Mouse (Mus musculus) gastrocnemius, postnatal 36 days (tissue): Measurements from ENCODE around the gene Otop3. TPM values are rescaled to one million over a fixed set of nuclear protein-coding genes. Genes with fewer than 3 reads are reported as not detected.

Experiments
- DNase-seq, 2 experiments: peaks; one replicate each; pipeline ENCODE4 v3.0.0; 2022
- intact Hi-C: fragments of 180-260 bp; cut with DNase I; formaldehyde crosslinking; loops from one replicate; pipeline ENCODE4 v1.15.1; 2025
- long read RNA-seq, 2 experiments: library from polyadenylated mRNA; stranded (forward); transcript quantifications; one replicate each; pipeline ENCODE4 v2.0.0; 2021
- total RNA-seq, 2 experiments: library from RNA; stranded (reverse); gene quantifications; 2 replicates each; pipeline ENCODE4 v1.2.3; 2021

Gene Otop3
- total RNA-seq = not detected
- long read RNA-seq, experiment 1 = 0 reads
- long read RNA-seq, experiment 2 = 0 reads

GRCm38 (mm10) chr11:115334531-115334930 lies at the start of gene Otop3:
TSS of gene Otop3 (plus strand) at chr11:115334731.
- intact Hi-C loops = no loop called here
- no peak for DNase-seq

- intact Hi-C loops = no loop called here
- DNase-seq = no peak
Observed at GRCm38 (mm10) chr11:115285282-115285681, 49.2 kb upstream of the Otop3 start.

- intact Hi-C loops = no loop called here
- no peak for DNase-seq
Observed at GRCm38 (mm10) chr11:115286201-115286993, 48.1 kb upstream of the Otop3 start.

GRCm38 (mm10) chr11:115287386-115287785 lies 47.1 kb upstream of the Otop3 start:
- DNase-seq = no peak
- intact Hi-C loops = no loop called here

- intact Hi-C loops = no loop called here
- no peak for DNase-seq
Observed at GRCm38 (mm10) chr11:115288305-115288704, 46.2 kb upstream of the Otop3 start.

GRCm38 (mm10) chr11:115289885-115290284 lies 44.6 kb upstream of the Otop3 start:
- intact Hi-C loops = no loop called here
- no peak for DNase-seq

GRCm38 (mm10) chr11:115290314-115290713 lies 44.2 kb upstream of the Otop3 start:
- intact Hi-C loops = no loop called here
- DNase-seq = no peak

- intact Hi-C loops = no loop called here
- DNase-seq = peak; percentile 65 to 75
Observed at GRCm38 (mm10) chr11:115290919-115291318, 43.6 kb upstream of the Otop3 start.

GRCm38 (mm10) chr11:115291503-115291902 lies 43.0 kb upstream of the Otop3 start:
- DNase-seq = no peak
- intact Hi-C loops = no loop called here

- no peak for DNase-seq
- intact Hi-C loops = no loop called here
Observed at GRCm38 (mm10) chr11:115292631-115293375, 41.7 kb upstream of the Otop3 start.

- no peak for DNase-seq
- intact Hi-C loops = no loop called here
Observed at GRCm38 (mm10) chr11:115295939-115296338, 38.6 kb upstream of the Otop3 start.

GRCm38 (mm10) chr11:115296471-115297210 lies 37.9 kb upstream of the Otop3 start:
- no peak for DNase-seq
- intact Hi-C loops = no loop called here

GRCm38 (mm10) chr11:115297214-115297826 lies 37.2 kb upstream of the Otop3 start, which contains the start of gene Fads6:
TSS of gene Fads6 (minus strand) at chr11:115297663.
- DNase-seq = peak in 1 of 2 experiments; percentile 39
- intact Hi-C loops = no loop called here

GRCm38 (mm10) chr11:115298160-115298559 lies 36.4 kb upstream of the Otop3 start:
- DNase-seq = no peak
- intact Hi-C loops = no loop called here

GRCm38 (mm10) chr11:115300745-115301144 lies 33.8 kb upstream of the Otop3 start:
- intact Hi-C loops = no loop called here
- DNase-seq = no peak

- intact Hi-C loops = no loop called here
- DNase-seq = no peak
Observed at GRCm38 (mm10) chr11:115301351-115301750, 33.2 kb upstream of the Otop3 start.

- DNase-seq = no peak
- intact Hi-C loops = no loop called here
Observed at GRCm38 (mm10) chr11:115303167-115303566, 31.4 kb upstream of the Otop3 start.

GRCm38 (mm10) chr11:115306863-115307262 lies 27.7 kb upstream of the Otop3 start, which contains the start of gene Otop2:
TSS of gene Otop2 (plus strand) at chr11:115307163.
- intact Hi-C loops = no loop called here
- no peak for DNase-seq

- intact Hi-C loops = no loop called here
- DNase-seq = no peak
Observed at GRCm38 (mm10) chr11:115308781-115309180, 25.8 kb upstream of the Otop3 start.

GRCm38 (mm10) chr11:115314249-115314648 lies 20.3 kb upstream of the Otop3 start:
- no peak for DNase-seq
- intact Hi-C loops = no loop called here
